Mouse (Mus musculus) right cerebral cortex, postnatal 10 days (tissue): ENCODE measurements at regions not wholly inside any gene's neighbourhood (a gene's known extent, or its start where the extent isn't known, plus 50 kb on each side); places are given as distances from the start of the nearest gene placed in this dataset.

Experiments used
- DNase-seq, 2 experiments: peaks; one replicate each; pipeline ENCODE4 v3.0.0; 2021; ENCODE audit warnings: low spot score in 2 of 2

DNA sequence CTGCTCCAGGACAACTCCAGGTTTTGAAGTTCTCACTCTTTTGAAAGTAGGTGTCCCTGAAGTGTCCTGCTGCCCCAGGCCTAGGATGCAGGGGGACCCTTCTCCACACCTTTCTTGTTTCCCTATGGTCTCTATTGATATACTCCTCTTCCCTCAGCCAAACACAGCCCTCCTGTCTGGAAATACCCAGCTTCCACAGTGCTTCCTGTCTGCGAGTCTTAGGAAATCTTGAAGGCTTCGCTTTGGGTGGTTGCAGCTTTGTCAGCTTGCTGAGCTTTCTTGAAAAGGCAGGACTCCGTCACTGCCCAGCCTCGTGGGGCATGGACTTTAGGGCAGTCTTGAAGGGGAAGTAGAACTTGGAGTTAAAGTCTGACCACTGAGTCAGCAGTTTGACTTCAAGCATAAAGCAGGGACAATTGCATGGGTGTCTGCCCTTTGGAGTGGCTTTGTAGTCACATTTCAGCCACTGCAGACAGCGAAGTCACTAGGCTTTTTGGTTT lies 51.1 kb upstream of the Lrrc52 start:
- no peak for DNase-seq

DNA sequence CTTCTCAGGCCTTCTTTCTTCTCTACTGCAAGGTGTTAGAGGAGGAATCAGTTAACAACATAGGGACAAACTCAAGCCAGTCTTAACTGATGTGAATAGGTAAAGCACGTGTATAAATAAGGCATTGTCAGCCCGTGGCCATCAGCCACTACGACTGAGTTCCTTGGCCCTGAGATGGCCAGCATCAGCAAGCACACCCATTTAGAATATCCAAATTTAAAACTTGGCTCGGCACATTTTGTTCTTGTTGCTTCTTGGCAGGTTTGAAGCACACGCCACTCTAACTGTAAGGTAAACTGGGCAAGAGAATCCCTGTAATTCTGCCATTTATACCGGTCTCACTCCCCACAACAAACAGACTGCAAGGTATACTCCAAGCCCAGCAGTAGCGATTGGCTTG lies 57.3 kb upstream of the Lrrc52 start:
- DNase-seq: no peak

DNA sequence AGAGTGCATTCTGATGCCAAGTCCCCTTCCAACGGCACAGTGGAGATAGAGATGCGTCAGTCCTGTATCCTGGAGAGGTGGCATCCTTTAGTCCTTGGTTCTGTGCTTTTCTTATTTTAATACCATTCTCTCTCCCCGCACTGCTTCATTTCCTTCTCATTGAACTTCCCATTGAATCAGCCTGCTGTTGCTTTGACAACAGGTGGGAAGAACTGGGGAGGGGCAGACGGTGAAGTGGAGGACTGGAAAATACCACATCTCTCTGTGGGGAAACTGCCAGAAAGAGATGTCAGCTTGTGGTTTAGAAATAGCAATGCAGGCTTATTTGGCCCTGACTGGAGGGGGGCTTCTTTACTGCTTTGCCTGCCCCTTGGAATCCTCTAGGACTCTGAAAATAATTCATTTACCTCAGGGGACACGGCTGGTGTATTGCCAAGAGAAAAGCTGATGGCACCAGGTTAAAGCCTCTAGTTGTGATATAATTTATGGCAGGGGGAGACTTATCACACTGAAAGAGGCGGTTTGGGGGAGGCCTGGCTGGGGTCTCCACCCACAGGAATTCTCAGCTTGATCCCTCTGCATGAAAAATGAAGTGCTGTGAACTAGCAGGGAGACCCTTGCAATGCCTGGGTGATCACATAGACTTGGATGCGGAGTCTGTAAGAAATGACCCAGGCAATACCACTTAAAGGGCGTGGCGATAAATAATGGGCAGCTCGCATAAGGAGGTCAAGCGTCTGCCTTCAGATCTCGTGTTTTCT lies 65.4 kb upstream of the Rxrg start:
- peak; percentile 63 to 66 for DNase-seq

DNA sequence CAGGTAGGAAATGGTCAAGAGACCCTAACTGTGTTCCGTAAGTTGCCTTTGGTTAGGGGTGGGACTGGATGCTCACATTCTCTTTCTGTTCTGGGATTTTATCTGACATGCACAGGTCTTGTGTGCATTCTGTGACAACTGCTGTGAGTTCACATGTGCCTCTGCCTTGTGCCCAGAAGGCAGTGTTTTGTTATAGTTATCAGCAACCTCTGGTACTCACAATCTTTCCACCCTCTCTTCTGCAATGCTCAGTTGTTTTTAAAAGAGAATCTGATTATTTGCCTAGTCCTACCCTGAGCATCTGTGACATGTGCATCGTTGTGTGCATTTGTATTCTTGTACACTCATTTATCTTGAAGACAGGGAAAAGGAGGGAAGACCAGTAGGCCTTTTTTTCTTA lies 52.2 kb upstream of the Rxrg start:
- no peak for DNase-seq

GRCm38 (mm10) chr1:167547248-167547647 lies 50.9 kb upstream of the Rxrg start:
- peak in 1 of 2 experiments; percentile 12 for DNase-seq
